Mouse (Mus musculus): ENCODE data around the gene Angel1.

Gene Angel1

DNA sequence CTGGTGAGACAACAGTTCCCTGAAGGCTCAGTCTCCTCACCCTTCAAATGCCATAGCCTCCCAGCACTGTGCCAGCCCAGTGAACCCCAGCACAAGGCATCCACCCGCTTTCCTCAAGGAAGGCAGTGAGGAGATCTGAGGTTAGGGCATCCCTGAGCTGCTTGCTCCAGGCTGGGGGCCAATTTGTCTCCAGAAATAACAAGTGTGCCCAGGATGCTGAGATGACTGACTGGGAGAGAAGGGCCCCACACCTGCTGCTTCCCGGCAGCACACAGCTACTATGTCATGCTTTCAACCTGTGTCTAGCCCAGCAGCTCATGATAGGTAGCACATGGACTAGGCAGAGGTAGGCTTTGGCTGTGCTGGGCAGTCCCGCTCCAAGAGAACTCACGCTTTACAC lies 24.8 kb downstream of the Angel1 start:
- DNase-seq (ENCODE audit: low spot score) = no peak

DNA sequence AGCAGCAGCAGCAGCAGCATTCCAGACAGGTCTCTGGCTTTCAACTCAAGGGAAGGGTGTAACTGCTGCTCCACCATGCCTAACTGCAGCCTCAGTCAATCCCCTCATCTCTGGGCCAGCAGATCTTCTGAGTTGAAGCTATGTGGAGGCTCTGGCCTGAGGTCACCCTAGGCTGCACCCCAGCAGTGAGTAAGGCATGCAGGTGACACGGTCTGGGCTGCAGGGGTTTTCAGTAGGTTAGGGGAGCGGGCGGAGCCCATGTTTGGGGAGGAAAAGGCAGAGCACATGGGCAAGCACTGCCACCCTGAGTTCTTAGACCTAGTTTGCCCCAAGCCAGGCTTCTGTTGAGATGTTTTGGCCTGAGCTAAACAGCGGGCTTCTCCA lies 25.3 kb downstream of the Angel1 start:
- no peak for DNase-seq (ENCODE audit: low spot score)

DNA sequence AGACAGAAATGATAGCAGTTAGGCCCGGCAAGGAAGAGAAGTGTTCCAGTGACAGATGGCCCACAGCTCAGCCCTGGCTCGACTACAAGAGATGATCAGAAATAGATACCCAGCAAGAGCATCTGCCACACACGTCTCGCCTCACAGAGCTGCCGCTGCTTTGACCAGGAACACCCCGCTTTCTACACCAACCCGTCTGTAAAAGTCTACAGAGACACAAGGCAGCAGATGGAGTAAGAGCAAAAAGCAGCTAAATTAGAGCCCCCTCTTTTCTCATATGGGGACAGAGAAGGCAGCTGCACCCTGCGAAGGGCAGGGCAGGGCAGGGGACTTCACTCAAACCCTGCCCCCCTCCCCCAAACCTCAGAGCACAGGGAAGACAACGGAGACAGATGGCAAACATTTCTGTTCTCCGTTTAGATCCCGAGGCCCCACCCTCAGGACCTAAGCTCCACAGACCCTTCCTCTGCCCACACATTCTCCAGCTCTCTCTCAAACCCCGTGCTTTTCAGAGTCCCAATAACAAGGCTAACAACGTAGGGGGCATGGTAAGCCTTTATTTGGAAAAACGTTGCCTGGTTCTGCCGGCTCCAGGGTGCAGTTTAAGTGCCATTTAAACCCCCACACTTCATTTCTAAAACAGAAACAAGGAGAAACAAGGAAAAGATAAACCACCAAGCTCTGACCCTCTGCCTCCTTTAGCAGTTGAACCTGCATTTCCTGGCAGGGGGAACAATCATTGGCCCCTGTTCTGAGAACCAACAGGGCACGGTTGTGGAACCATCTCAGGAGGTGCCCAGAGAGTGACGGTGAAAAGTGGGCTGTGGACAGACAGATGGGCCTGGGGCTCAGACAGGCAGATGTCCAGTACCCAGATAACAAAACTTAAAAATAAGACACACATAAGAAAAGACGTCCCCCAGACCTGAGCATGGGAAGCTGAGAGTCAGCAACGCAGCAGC lies 26.0 kb downstream of the Angel1 start:
- peak; percentile 82 for DNase-seq (ENCODE audit: low spot score)

GRCm38 (mm10) chr12:86698537-86698936 lies 27.7 kb downstream of the Angel1 start:
- DNase-seq (ENCODE audit: low spot score) = no peak

GRCm38 (mm10) chr12:86697996-86698395 lies 28.3 kb downstream of the Angel1 start:
- no peak for DNase-seq (ENCODE audit: low spot score)

- DNase-seq (ENCODE audit: low spot score) = no peak
These were observed 31.8 kb downstream of the Angel1 start for GRCm38 (mm10) chr12:86694441-86694840.

- no peak for DNase-seq (ENCODE audit: low spot score)
These were observed 32.9 kb downstream of the Angel1 start for GRCm38 (mm10) chr12:86693389-86693788.

- DNase-seq (ENCODE audit: low spot score) = no peak
These were observed 33.5 kb downstream of the Angel1 start for GRCm38 (mm10) chr12:86692471-86693356.

- DNase-seq (ENCODE audit: low spot score) = no peak
These were observed 35.4 kb downstream of the Angel1 start for GRCm38 (mm10) chr12:86690700-86691485.

- DNase-seq (ENCODE audit: low spot score) = no peak
These were observed 37.3 kb downstream of the Angel1 start for GRCm38 (mm10) chr12:86688917-86689316.

DNA sequence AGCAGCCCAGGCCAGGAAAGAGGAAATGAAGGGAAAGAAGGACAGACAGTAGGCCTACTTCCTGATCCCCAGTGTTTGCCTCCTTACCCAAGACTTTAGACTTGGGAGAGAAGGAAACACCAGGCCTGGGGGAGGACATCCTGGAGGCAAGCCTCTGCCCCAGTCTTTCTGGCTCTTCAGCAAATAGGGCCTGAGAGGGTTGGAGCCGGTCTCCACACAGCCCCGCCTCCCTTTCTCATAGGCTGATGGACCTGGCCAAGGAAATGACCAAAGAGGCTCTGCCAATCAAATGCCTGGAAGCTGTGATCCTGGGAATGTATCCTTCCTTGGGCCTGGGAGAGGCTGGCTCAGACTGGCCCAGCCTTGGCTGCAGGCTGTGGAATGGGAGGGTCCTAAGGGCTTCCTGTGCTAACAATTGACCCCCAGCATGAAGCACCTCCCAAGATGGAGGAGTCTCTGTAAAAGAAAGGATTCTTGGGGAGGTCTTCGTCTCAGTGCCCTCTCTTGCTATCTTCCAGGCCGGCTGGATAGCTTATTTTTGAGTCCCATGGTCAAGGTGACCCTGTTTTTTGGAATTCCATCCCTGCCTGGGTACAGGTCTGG lies 38.2 kb downstream of the Angel1 start:
- DNase-seq (ENCODE audit: low spot score) = no peak

DNA sequence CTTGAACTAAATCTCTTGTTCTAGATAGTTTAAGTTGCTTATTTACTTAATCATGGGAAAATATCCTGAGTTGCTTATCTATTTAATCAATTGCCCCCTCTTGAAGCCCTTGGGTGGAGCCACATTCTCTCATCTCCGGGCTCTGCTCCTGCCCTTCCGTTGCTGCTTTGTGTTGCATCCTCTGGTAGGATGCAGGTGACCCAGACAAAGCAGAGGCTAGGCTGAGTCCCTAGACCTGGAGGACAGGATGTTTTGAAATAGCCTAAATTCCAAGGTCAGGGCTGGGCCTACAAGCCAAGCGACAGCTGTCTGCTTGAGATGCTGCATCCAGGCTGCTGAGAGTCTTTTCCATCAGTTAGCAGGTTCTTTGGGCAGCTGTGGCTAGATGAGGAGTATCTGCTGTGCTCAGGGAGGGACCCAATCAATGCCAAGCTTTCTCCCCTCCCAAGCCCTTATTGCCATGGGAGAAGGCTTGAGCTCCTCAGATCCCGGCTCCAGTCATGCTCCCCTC lies 38.8 kb downstream of the Angel1 start:
- DNase-seq (ENCODE audit: low spot score) = no peak

- no peak for DNase-seq (ENCODE audit: low spot score)
These were observed 39.5 kb downstream of the Angel1 start for GRCm38 (mm10) chr12:86686551-86687330.

GRCm38 (mm10) chr12:86685275-86685674 lies 41.0 kb downstream of the Angel1 start:
- no peak for DNase-seq (ENCODE audit: low spot score)

GRCm38 (mm10) chr12:86683698-86684097 lies 42.6 kb downstream of the Angel1 start:
- no peak for DNase-seq (ENCODE audit: low spot score)

DNA sequence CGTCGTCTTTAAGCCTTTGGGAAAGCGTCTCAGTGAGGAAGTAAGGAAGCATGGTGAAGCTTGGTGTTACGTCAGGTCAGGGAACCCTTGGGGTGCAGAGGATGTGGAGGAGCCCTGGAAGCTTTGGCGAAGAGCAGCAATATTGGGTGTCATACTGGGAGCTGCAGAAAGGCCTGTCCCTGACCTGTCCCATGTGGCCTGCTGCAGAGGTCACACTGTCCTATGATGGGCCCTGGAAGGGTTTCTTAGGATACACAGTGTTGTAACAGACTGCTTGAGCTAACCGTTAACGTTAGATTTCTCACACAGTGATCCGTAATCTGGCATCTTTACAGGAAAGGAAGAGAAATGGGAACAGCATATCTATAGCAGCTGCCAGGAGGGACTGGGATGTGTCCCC lies 44.1 kb downstream of the Angel1 start:
- no peak for DNase-seq (ENCODE audit: low spot score)

DNA sequence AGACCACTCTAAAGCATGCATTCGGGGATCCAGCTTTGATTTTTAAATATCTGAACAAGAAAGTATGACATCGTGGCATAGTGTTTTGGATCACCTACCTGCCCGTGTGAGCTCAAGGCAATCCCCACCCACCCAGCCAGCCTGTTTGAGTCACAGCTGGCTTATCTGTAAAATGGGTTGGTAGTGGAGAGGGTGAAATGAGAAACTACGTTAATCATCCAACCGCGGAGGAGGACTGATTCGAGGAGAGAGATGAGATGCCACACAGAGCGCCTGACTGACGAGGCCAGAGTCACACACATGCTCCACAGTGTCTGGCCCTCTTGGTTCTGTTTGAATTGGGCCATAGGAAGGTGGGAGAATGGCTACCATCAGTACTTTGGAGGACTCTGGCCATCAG lies 44.6 kb downstream of the Angel1 start:
- DNase-seq (ENCODE audit: low spot score) = no peak

DNA sequence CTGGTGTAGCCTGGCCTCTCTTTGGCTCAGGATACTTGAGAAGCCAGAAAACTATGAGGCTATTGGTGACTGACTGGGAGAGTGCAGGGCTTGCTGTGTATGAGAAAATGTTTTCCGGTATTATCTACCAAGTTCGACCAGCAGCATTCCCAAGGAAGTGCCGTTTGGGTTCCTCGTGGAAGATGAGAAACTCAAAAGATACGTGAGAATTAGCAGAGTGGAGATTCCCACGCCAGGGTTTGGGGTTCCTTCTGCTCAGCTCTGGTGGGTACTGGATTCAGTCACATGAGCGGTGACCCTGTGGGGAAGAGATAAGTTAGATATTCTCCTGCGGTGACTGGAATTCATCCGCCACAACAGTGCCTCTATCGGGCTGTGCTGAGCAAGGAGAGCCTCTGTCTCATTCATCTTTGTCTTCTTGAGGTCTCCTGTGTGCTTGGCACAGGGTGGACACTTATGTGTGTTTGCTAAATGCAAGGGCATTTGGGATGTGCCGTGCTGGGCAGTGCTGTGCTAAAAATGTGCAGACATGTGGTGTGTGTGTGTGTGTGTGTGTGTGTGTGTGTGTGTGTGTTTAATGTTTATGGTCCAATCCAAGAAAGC lies 45.6 kb downstream of the Angel1 start:
- no peak for DNase-seq (ENCODE audit: low spot score)

DNA sequence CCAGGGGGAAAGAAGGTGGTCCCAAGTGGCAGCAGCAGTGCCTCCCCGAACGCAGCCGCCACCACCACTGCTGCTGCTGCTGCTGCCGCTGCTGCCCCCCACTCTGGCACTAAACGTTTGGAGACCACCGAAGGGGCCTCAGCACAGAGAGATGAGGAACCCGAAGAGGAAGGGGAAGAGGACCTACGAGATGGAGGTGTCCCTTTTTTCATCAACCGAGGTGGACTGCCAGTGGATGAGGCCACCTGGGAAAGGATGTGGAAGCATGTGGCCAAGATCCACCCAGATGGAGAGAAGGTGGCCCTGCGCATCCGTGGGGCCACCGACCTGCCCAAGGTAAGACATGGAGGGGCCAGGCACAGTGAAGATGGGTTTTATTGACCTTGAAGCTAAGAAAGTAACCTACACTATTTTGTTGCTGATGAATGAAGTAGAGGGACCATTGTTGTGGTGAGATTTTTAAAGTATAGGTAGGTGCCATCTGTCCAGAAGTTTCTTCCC lies 46.2 kb downstream of the Angel1 start:
- no peak for DNase-seq (ENCODE audit: low spot score)

DNA sequence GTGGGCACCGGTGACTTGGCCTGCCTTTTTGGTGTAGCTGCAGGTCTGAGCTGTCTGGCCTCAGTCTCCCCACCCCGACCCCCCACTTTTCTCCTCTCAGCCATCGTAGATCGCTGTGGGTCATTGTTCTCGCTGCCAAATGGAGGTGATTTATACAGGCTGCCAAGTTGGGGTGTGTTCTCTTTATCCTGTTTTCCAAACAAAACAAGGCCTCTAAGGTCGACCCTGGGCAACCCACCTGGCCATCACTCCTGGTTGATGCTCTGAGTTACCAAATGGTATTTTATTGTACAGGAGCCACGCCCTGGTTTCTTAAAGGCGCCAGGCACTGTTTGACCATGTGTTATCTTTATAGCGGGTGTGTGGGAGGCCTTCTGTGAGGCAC lies 46.7 kb downstream of the Angel1 start:
- no peak for DNase-seq (ENCODE audit: low spot score)
